Mouse (Mus musculus) CD8-positive naive resting alpha-beta T cell, adult 2 months (primary cell): ENCODE data around the gene Socs7.

Experiments
- DNase-seq, 2 experiments: peaks; one replicate each; pipeline ENCODE4 v3.0.0; 2022; ENCODE audit warnings: low read depth in 2 of 2, low spot score in 2 of 2

The Socs7 gene

GRCm38 (mm10) chr11:97338977-97339315 lies 23.4 kb upstream of the Socs7 start:
- DNase-seq, result no peak

GRCm38 (mm10) chr11:97343175-97343574 lies 19.2 kb upstream of the Socs7 start:
- no peak for DNase-seq

DNA sequence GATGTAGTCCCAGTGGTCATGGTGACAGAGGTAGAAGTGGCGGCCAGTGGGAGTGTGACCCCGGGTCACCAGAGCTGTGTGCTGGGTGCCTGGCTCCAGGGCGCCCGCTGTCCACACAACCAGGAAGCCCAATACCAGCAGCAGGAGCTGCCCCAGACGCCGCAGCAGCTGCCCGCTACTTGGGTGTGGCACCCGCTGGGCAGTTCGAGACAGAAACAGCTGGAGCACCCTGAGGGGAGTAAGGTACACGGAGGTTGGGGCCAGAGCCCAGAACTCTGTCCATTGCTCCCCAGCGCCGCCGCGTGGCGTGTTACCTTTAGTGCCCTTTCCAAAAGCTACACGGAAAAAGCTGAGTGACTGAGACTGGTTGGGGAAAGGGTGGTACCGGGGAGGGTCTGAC lies 18.7 kb upstream of the Socs7 start:
- peak; percentile 28 to 40 for DNase-seq

DNA sequence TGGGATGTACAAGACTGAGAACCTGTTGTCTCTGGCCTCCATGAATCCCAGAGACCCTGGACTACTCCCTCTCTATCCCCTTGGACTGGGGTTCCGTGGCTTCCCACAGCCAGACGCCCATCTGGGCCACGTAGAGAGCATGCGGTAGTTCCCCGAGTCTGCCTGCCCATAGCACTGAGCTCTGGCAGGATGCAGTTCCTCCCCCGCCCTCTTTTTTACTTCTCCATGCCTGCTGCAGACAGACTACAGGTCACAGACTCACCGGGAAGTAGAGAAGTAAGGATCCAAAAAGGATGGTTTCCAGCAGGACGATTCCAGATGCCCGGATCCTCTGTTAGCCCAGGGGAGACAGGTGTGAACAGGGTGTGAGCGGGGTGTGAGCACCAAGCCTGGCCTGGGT lies 16.9 kb upstream of the Socs7 start:
- no peak for DNase-seq

- DNase-seq, result no peak
Measured at GRCm38 (mm10) chr11:97346383-97346782, 16.0 kb upstream of the Socs7 start.

DNA sequence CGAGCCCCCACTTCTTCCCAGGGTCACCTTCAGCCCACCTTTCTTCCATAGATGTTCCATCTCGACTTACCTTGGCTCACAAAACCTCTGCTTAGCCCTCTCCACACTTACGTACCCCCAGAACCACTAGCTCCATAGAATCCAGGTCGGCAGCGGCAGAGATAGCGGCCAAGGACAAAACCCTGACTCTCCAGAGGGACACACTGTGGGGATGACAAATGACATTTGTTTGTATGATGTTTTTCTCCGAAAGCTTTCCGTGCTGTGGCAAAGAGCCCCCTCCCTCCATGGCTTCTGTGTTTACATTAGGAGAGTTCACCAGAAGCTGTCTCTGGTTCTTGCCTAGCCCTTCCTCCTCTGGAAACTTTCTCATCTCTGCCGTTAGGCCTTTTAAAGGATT lies 15.1 kb upstream of the Socs7 start:
- DNase-seq, result no peak

GRCm38 (mm10) chr11:97350035-97350434 lies 12.3 kb upstream of the Socs7 start:
- no peak for DNase-seq

GRCm38 (mm10) chr11:97352027-97352684 lies 10.2 kb upstream of the Socs7 start, which contains the start of gene Gpr179:
Gpr179 (minus strand) TSS chr11:97352077.
- DNase-seq, result no peak

GRCm38 (mm10) chr11:97352935-97353597 lies 9.3 kb upstream of the Socs7 start:
- no peak for DNase-seq

GRCm38 (mm10) chr11:97354646-97355045 lies 7.7 kb upstream of the Socs7 start:
- no peak for DNase-seq

DNA sequence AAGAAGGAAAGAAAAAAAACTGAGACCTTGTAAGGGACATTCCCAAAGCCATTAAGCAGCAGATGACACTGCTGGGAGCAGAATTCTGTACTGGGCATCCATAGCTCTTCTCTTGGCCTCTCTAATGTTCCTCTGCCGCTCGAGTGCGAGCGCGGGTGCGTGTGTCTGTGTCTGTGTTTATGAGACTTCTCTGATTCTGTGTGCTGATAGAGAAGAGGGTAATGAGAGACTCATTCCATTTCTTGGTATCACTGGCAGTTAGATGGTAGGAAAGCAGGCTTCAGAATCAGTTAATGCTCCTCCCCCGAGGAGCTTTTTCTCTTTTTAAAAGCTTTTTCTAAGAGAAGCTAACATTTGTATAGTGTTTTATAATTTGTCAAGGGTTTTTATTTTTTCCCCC lies 7.1 kb upstream of the Socs7 start:
- no peak for DNase-seq

- peak; percentile 71 to 79 for DNase-seq
Measured at GRCm38 (mm10) chr11:97357663-97358062, 4.7 kb upstream of the Socs7 start.

DNA sequence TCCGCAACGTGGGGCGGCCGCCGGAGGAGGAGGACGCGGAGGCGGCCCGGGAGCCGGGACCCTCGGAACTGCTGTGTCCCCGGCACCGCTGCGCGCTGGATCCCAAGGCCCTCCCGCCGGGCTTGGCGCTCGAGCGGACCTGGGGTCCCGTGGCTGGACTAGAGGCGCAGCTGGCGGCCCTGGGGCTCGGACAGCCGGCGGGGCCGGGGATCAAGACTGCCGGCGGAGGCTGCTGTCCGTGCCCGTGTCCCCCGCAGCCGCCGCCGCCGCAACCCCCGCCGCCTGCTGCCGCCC lies 245 bp downstream of the Socs7 start:
- peak; percentile 17 to 25 for DNase-seq

- DNase-seq, result peak; percentile 9 to 15
Measured at GRCm38 (mm10) chr11:97362943-97363643, 742 bp downstream of the Socs7 start.

DNA sequence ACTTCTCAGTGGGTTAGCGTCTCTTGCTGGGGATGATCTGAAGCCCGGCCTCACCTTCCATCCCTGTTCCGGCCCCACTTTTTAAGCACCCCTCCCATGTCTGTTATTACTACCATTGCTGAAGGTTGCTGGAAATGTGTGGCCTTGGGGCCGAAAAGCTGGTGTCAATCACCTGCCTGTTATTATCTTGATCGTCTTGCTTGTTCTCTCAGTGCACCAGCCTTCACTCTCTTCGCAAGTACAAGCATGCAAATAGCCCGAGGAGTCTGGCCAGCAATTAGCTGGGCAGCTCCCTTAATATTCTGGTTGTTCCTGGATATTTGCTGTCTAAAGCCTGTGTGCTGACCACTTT lies 1.3 kb downstream of the Socs7 start:
- peak in 1 of 2 experiments; percentile 4 for DNase-seq

GRCm38 (mm10) chr11:97365556-97365955 lies 3.2 kb downstream of the Socs7 start:
- no peak for DNase-seq

DNA sequence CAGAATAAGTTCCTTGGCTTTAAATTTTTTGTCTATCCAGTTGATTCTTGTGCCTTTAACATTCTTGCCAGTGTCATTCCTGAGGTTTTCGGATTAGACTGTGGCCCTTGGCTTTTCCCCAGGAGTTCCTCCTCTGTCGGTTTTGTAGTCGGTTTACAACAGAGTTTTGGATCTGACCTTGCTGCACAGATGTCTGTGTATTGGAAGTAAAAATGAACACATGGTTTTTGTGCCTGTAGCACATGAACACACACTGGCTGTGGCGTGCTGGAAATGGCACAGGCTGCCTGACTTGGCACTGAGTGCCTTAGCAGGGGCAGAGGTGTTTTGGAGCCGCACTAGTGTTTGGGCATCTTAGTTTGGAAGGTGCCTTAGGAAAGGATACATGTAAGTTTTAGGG lies 6.2 kb downstream of the Socs7 start:
- no peak for DNase-seq

- DNase-seq, result no peak
Measured at GRCm38 (mm10) chr11:97370329-97371091, 8.2 kb downstream of the Socs7 start.

GRCm38 (mm10) chr11:97372159-97372864 lies 10.0 kb downstream of the Socs7 start:
- no peak for DNase-seq

GRCm38 (mm10) chr11:97373402-97373801 lies 11.1 kb downstream of the Socs7 start:
- no peak for DNase-seq

GRCm38 (mm10) chr11:97380036-97380435 lies 17.7 kb downstream of the Socs7 start:
- DNase-seq, result no peak
